In genomic region chr4:88334533-88334932, GRCm38 (mm10) we compare ENCODE assay signal across 27 mouse cellular contexts.
"Had no signal": no experiment of that assay in that cellular context is flagged by ENCODE, and none has a peak within 500 bp of the region (broad histone marks: within the 10 kb centered on the region; RNA-seq: fewer than 3 reads in every experiment).

No protein-coding gene starts in this region.

- H3K4me3 ChIP-seq: gastrocnemius, adult 2 months; heart, embryonic 10.5 days; heart, embryonic 12.5 days; hindbrain, embryonic 10.5 days; hindbrain, embryonic 12.5 days; intestine, embryonic 15.5 days; kidney, embryonic 15.5 days; limb, embryonic 13.5 days; limb, embryonic 15.5 days; liver, embryonic 12.5 days had no signal

- H3K27ac ChIP-seq: gastrocnemius, adult 2 months; heart, embryonic 10.5 days; hindbrain, embryonic 10.5 days; hindbrain, embryonic 12.5 days; hindbrain, embryonic 14.5 days; intestine, embryonic 15.5 days; kidney, embryonic 15.5 days; limb, embryonic 13.5 days; limb, embryonic 15.5 days; liver, embryonic 12.5 days; liver, embryonic 14.5 days had no signal

- DNase-seq: gastrocnemius, adult 2 months; gastrocnemius, postnatal 10 days; gastrocnemius, postnatal 25 days; heart, adult 18-20 months; heart, postnatal 10 days; heart, postnatal 4 days; kidney, adult 18-20 months; kidney, adult 9 months; kidney, postnatal 10 days; kidney, postnatal 25 days; kidney, postnatal 4 days; layer of hippocampus, adult 9-11 months; left cerebral cortex, postnatal 4 days had no signal

- ATAC-seq: hindbrain, embryonic 16.5 days; inflammation-experienced regulatory T-cells, adult 6 months; intestine, embryonic 15.5 days; intestine, postnatal 0 days; liver, embryonic 12.5 days had no signal

- H3K4me1 ChIP-seq: heart, embryonic 10.5 days; heart, embryonic 12.5 days; intestine, embryonic 15.5 days; kidney, embryonic 15.5 days; limb, embryonic 15.5 days; liver, embryonic 12.5 days had no signal

- H3K27me3 ChIP-seq: heart, embryonic 12.5 days; hindbrain, embryonic 12.5 days; intestine, embryonic 15.5 days; kidney, embryonic 15.5 days; limb, embryonic 13.5 days; limb, embryonic 15.5 days; liver, embryonic 12.5 days had no signal

- H3K9ac ChIP-seq: heart, embryonic 12.5 days; hindbrain, embryonic 12.5 days; hindbrain, embryonic 14.5 days; intestine, embryonic 15.5 days; kidney, embryonic 15.5 days; limb, embryonic 13.5 days; limb, embryonic 15.5 days; liver, embryonic 12.5 days; liver, embryonic 14.5 days had no signal

- H3K9me3 ChIP-seq: heart, embryonic 10.5 days; heart, embryonic 12.5 days; hindbrain, embryonic 10.5 days; hindbrain, embryonic 12.5 days; intestine, embryonic 15.5 days; kidney, embryonic 15.5 days; limb, embryonic 13.5 days; limb, embryonic 15.5 days; liver, embryonic 12.5 days had no signal

- H3K4me2 ChIP-seq: heart, embryonic 12.5 days; hindbrain, embryonic 12.5 days; hindbrain, embryonic 14.5 days; intestine, embryonic 15.5 days; kidney, embryonic 15.5 days; limb, embryonic 13.5 days; limb, embryonic 15.5 days; liver, embryonic 12.5 days had no signal

- H3K36me3 ChIP-seq: heart, embryonic 10.5 days; heart, embryonic 12.5 days; hindbrain, embryonic 10.5 days; hindbrain, embryonic 12.5 days; intestine, embryonic 15.5 days; kidney, embryonic 15.5 days; limb, embryonic 13.5 days; limb, embryonic 15.5 days; liver, embryonic 12.5 days had no signal
